Mouse (Mus musculus): ENCODE measurements around the gene Mlc1. TPM values are rescaled to one million over a fixed set of nuclear protein-coding genes. Genes with fewer than 3 reads are reported as not detected.

Mlc1 gene
- polyA plus RNA-seq, 1 experiment from 2014 or later: 5.5 TPM

GRCm38 (mm10) chr15:88972300-88972699 is 6.5 kb downstream of the Mlc1 start:
- no peaks in the 10 kb centered on the region for H3K27me3 ChIP-seq (ENCODE audit: insufficient read depth, poor library complexity, severe bottlenecking)
- 90% methylated on average over 4 of the region's 4 CpGs for WGBS
- DNase-seq (ENCODE audit: low spot score): no peak

GRCm38 (mm10) chr15:88964070-88964578 is 14.7 kb downstream of the Mlc1 start:
- Histone ChIP-seq H3K4me1 (replicated peaks) (no peaks in the 10 kb centered on the region), H3K27me3 (ENCODE audit: insufficient read depth, poor library complexity, severe bottlenecking) (no peaks in the 10 kb centered on the region), H3K27ac (no peak overlapping the region), H3K4me3 (no peak overlapping the region), H3K9me3 (no peaks in the 10 kb centered on the region), H3K36me3 (peaks cover 23% of the 10 kb centered on the region; the same call in 1 of the 2 replicates)
- no peak for DNase-seq (ENCODE audit: low spot score)
- 90% methylated on average over 2 of the region's 2 CpGs for whole genome bisulfite sequencing

More at GRCm38 (mm10) chr15:88972300-88972699, 6.5 kb downstream of the Mlc1 start:
- Histone ChIP-seq H3K36me3 (no peaks in the 10 kb centered on the region), H3K4me1 (replicated peaks) (no peaks in the 10 kb centered on the region; the same call in 1 of the 2 replicates), H3K4me3 (no peak overlapping the region), H3K9me3 (no peaks in the 10 kb centered on the region), H3K27ac (no peak overlapping the region)

- H3K27ac ChIP-seq: no peak overlapping the region
- no peak for DNase-seq (ENCODE audit: low spot score)
- no peaks in the 10 kb centered on the region for H3K36me3 ChIP-seq
- WGBS: 82% methylated on average over 4 of the region's 4 CpGs
- H3K4me1 ChIP-seq (replicated peaks): peaks cover 16% of the 10 kb centered on the region
- peaks cover 50% of the 10 kb centered on the region for H3K27me3 ChIP-seq (ENCODE audit: insufficient read depth, poor library complexity, severe bottlenecking)
- H3K4me3 ChIP-seq: no peak overlapping the region
- no peaks in the 10 kb centered on the region for H3K9me3 ChIP-seq
Measured at GRCm38 (mm10) chr15:88957522-88957921, 21.3 kb downstream of the Mlc1 start.

- H3K27ac ChIP-seq: no peak overlapping the region
- no peaks in the 10 kb centered on the region for H3K36me3 ChIP-seq
- WGBS: 79% methylated on average over 6 of the region's 6 CpGs
- H3K4me3 ChIP-seq: no peak overlapping the region
- peaks cover 16% of the 10 kb centered on the region for H3K4me1 ChIP-seq (replicated peaks)
- DNase-seq (ENCODE audit: low spot score): no peak
- no peaks in the 10 kb centered on the region for H3K9me3 ChIP-seq
- peaks cover 51% of the 10 kb centered on the region for H3K27me3 ChIP-seq (ENCODE audit: insufficient read depth, poor library complexity, severe bottlenecking)
Measured at GRCm38 (mm10) chr15:88955342-88955741, 23.5 kb downstream of the Mlc1 start.

GRCm38 (mm10) chr15:88954368-88955072 is 24.3 kb downstream of the Mlc1 start, which contains the start of gene Ttll8:
Gene Ttll8, minus strand, starts transcription at chr15:88954418.
- 4% methylated on average over 53 of the region's 53 CpGs for WGBS
- H3K27me3 ChIP-seq (ENCODE audit: insufficient read depth, poor library complexity, severe bottlenecking): peaks cover 51% of the 10 kb centered on the region

GRCm38 (mm10) chr15:88951246-88951645 is 27.6 kb downstream of the Mlc1 start:
- Histone ChIP-seq H3K27me3 (ENCODE audit: insufficient read depth, poor library complexity, severe bottlenecking) (peaks cover 38% of the 10 kb centered on the region), H3K36me3 (no peaks in the 10 kb centered on the region), H3K4me3 (no peak overlapping the region), H3K9me3 (no peaks in the 10 kb centered on the region), H3K4me1 (replicated peaks) (peaks cover 16% of the 10 kb centered on the region), H3K27ac (no peak overlapping the region)
- DNase-seq (ENCODE audit: low spot score): no peak
- WGBS: 87% methylated on average over 4 of the region's 4 CpGs

More at GRCm38 (mm10) chr15:88954368-88955072, 24.3 kb downstream of the Mlc1 start, which contains the start of gene Ttll8:
- Histone ChIP-seq H3K4me3 (peak within 1 kb of the TSS; percentile 58), H3K27ac (peak within 1 kb of the TSS; percentile 83), H3K9me3 (no peaks in the 10 kb centered on the region), H3K4me1 (replicated peaks) (peaks cover 16% of the 10 kb centered on the region), H3K36me3 (no peaks in the 10 kb centered on the region)
- DNase-seq (ENCODE audit: low spot score): peak; percentile 52

- no peaks in the 10 kb centered on the region for H3K36me3 ChIP-seq
- no peaks in the 10 kb centered on the region for H3K4me1 ChIP-seq (replicated peaks)
- H3K27ac ChIP-seq: no peak overlapping the region
- 55% methylated on average over 6 of the region's 6 CpGs for WGBS
- no peak overlapping the region for H3K4me3 ChIP-seq
- H3K27me3 ChIP-seq (ENCODE audit: insufficient read depth, poor library complexity, severe bottlenecking): no peaks in the 10 kb centered on the region
- no peaks in the 10 kb centered on the region for H3K9me3 ChIP-seq
- DNase-seq (ENCODE audit: low spot score): peak; percentile 16
Measured at GRCm38 (mm10) chr15:88946851-88947250, 32.0 kb downstream of the Mlc1 start.

GRCm38 (mm10) chr15:88943896-88944551 is 34.8 kb downstream of the Mlc1 start:
- WGBS: 87% methylated on average over 5 of the region's 5 CpGs
- no peaks in the 10 kb centered on the region for H3K9me3 ChIP-seq
- no peaks in the 10 kb centered on the region for H3K4me1 ChIP-seq (replicated peaks)
- H3K4me3 ChIP-seq: no peak overlapping the region
- no peak for DNase-seq (ENCODE audit: low spot score)
- H3K36me3 ChIP-seq: no peaks in the 10 kb centered on the region
- H3K27ac ChIP-seq: no peak overlapping the region
- no peaks in the 10 kb centered on the region for H3K27me3 ChIP-seq (ENCODE audit: insufficient read depth, poor library complexity, severe bottlenecking)

- H3K4me1 ChIP-seq (replicated peaks): no peaks in the 10 kb centered on the region
- no peak for DNase-seq (ENCODE audit: low spot score)
- no peaks in the 10 kb centered on the region for H3K27me3 ChIP-seq (ENCODE audit: insufficient read depth, poor library complexity, severe bottlenecking)
- H3K36me3 ChIP-seq: no peaks in the 10 kb centered on the region
- 83% methylated on average over 5 of the region's 5 CpGs for WGBS
- no peak overlapping the region for H3K4me3 ChIP-seq
- no peak overlapping the region for H3K27ac ChIP-seq
- H3K9me3 ChIP-seq: no peaks in the 10 kb centered on the region
Measured at GRCm38 (mm10) chr15:88942783-88943182, 36.0 kb downstream of the Mlc1 start.

- Histone ChIP-seq H3K9me3 (no peaks in the 10 kb centered on the region), H3K27ac (no peak overlapping the region), H3K36me3 (no peaks in the 10 kb centered on the region), H3K4me3 (no peak overlapping the region), H3K4me1 (replicated peaks) (no peaks in the 10 kb centered on the region), H3K27me3 (ENCODE audit: insufficient read depth, poor library complexity, severe bottlenecking) (no peaks in the 10 kb centered on the region)
- no peak for DNase-seq (ENCODE audit: low spot score)
- WGBS: 86% methylated on average over 2 of the region's 2 CpGs
Measured at GRCm38 (mm10) chr15:88937291-88937650, 41.5 kb downstream of the Mlc1 start.

- H3K36me3 ChIP-seq: no peaks in the 10 kb centered on the region
- no peak overlapping the region for H3K27ac ChIP-seq
- no peaks in the 10 kb centered on the region for H3K27me3 ChIP-seq (ENCODE audit: insufficient read depth, poor library complexity, severe bottlenecking)
- no peaks in the 10 kb centered on the region for H3K9me3 ChIP-seq
- no peak overlapping the region for H3K4me3 ChIP-seq
- no peaks in the 10 kb centered on the region for H3K4me1 ChIP-seq (replicated peaks)
- WGBS: 69% methylated on average over 6 of the region's 6 CpGs
- DNase-seq (ENCODE audit: low spot score): no peak
Measured at GRCm38 (mm10) chr15:88936619-88937290, 42.1 kb downstream of the Mlc1 start.

- H3K27me3 ChIP-seq (ENCODE audit: insufficient read depth, poor library complexity, severe bottlenecking): no peaks in the 10 kb centered on the region
- H3K27ac ChIP-seq: no peak overlapping the region
- H3K36me3 ChIP-seq: no peaks in the 10 kb centered on the region
- H3K4me3 ChIP-seq: no peak overlapping the region
- no peak for DNase-seq (ENCODE audit: low spot score)
- 73% methylated on average over 7 of the region's 7 CpGs for WGBS
- H3K4me1 ChIP-seq (replicated peaks): no peaks in the 10 kb centered on the region
- no peaks in the 10 kb centered on the region for H3K9me3 ChIP-seq
Measured at GRCm38 (mm10) chr15:88934141-88934540, 44.7 kb downstream of the Mlc1 start.

- no peak for DNase-seq (ENCODE audit: low spot score)
- Histone ChIP-seq H3K27me3 (ENCODE audit: insufficient read depth, poor library complexity, severe bottlenecking) (no peaks in the 10 kb centered on the region), H3K36me3 (no peaks in the 10 kb centered on the region), H3K4me3 (no peak overlapping the region), H3K4me1 (replicated peaks) (no peaks in the 10 kb centered on the region), H3K27ac (no peak overlapping the region), H3K9me3 (no peaks in the 10 kb centered on the region)
- WGBS: 89% methylated on average over 10 of the region's 10 CpGs
Measured at GRCm38 (mm10) chr15:88932667-88933066, 46.1 kb downstream of the Mlc1 start.
